Mouse (Mus musculus): Measurements from ENCODE around the gene Slc25a47.

DNA sequence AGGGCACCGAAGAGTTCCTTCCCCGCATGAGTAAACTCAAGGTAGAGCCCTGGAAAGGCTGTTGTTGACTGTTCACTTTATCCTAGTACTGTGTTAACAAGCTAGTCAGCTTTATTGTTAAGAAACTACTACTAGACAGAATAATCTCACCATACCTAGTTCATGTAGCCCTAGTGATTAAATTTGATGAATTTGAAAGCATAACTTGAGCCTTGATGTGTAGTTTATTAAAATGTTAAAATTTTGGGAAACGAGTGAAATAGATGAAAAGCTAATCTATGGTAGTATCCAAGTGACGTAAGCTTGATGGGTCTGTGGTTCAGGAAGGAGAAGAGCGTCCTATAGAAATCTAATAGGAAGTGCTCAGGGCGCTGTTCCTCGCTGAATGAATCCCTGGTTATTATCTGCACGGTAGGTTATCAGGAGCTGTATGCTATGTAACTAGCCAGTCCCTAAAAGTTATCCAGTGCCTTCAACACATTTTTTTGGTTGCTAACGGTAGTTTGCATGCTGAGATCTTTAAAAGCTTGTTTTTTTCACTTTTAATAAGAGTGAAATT is 40.8 kb upstream of the Slc25a47 start:
- no peak for TF ChIP-seq EP300 (optimal IDR thresholded peaks at IDR 0.05)
- no peak for TF ChIP-seq CTCF (IDR thresholded peaks at IDR 0.05; ENCODE audit: low read depth)
